Mouse (Mus musculus): ENCODE data around the gene Crabp1. TPM values are rescaled to one million over a fixed set of nuclear protein-coding genes. Genes with fewer than 3 reads are reported as not detected.

Crabp1 gene
- 0.21 and 0.23 TPM in 2 replicates for polyA plus RNA-seq (2012; rRNA removed)

DNA sequence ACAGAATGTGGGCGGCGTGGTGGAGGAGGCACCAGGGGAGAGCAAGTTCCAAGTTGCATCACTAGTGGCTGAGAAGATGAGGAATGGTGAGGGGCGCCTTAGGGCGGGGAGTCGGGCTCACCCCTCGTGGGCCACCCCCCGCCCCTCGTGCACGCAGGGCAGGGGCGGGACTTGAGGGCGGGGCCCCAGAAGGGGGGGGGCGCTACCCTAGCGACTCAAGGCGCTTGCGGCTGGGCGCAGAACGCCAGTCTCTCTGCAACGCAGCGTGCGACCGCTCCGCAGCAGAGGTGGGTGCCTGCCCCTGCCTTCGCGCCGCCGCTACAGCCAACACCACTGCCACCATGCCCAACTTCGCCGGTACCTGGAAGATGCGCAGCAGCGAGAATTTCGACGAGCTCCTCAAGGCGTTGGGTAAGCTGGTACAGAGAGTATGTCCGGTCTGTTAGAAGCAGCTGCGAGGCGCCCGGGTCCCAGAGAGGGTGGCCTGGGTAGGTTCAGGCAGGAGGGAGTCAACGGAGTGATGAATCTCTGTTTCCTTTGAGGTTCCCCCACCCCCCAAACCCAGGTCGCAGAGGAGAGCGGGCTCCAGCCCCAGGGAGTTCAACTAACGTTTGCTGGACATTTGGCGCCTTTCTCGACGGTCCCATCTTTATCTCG, at the start of gene Crabp1:
TSS of gene Crabp1 (plus strand) at position 188 of the 657 bp plus-strand sequence.
- Histone ChIP-seq H3K36me3 (ENCODE audit: control insufficient read depth, insufficient read depth, low read length) (no peaks in the 10 kb centered on the region), H3K27ac (ENCODE audit: insufficient read depth, low read length) (no peak within 1 kb of the TSS), H3K4me3 (ENCODE audit: extremely low read depth, insufficient read depth, insufficient read length) (no peak within 1 kb of the TSS), H3K4me1 (ENCODE audit: control insufficient read depth, insufficient read depth, insufficient read length) (no peaks in the 10 kb centered on the region), H3K27me3 (ENCODE audit: control insufficient read depth, insufficient read depth, low read length) (peaks cover 9% of the 10 kb centered on the region)
- WGBS: 3% methylated on average over 44 of the region's 45 CpGs
- no peak for TF ChIP-seq CTCF (IDR thresholded peaks at IDR 0.05; ENCODE audit: extremely low read depth, insufficient read depth, insufficient read length, insufficient replicate concordance)
- no peak for TF ChIP-seq POLR2A (IDR thresholded peaks at IDR 0.05; ENCODE audit: low read depth, low read length)
- no peak for DNase-seq (ENCODE audit: low read depth in 1 of 2, low spot score in 2 of 2)

DNA sequence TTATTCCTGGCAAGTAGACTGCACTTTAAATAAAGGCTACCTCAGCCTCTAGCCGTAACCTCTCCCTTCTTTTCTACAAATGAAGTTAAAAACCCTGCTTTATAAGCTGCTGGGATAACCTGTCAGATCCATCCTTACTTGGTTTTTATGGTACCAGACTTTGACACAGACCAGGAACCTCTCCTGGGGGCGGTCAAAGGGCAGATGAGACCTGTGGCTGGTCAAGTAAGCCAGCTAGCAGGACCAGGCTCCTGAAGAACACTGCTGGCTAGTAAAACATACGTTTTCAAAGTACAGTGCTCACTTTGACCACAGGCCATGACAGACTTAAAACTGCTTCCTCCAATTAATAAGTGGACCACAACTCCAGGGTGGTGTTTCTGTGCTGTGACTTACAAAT, 48.8 kb upstream of the Crabp1 start:
- H3K27me3 ChIP-seq (ENCODE audit: control insufficient read depth, insufficient read depth, low read length): no peaks in the 10 kb centered on the region
- no peaks in the 10 kb centered on the region for H3K4me1 ChIP-seq (ENCODE audit: control insufficient read depth, insufficient read depth, insufficient read length)
- WGBS: 94% methylated on average over 3 of the region's 3 CpGs
- H3K36me3 ChIP-seq (ENCODE audit: control insufficient read depth, insufficient read depth, low read length): peaks cover 29% of the 10 kb centered on the region
- no peak overlapping the region for H3K27ac ChIP-seq (ENCODE audit: insufficient read depth, low read length)
- TF ChIP-seq CTCF (IDR thresholded peaks at IDR 0.05; ENCODE audit: extremely low read depth, insufficient read depth, insufficient read length, insufficient replicate concordance) (no peak), POLR2A (IDR thresholded peaks at IDR 0.05; ENCODE audit: low read depth, low read length) (no peak)
- no peak for DNase-seq (ENCODE audit: low read depth in 1 of 2, low spot score in 2 of 2)
- H3K4me3 ChIP-seq (ENCODE audit: extremely low read depth, insufficient read depth, insufficient read length): no peak overlapping the region

DNA sequence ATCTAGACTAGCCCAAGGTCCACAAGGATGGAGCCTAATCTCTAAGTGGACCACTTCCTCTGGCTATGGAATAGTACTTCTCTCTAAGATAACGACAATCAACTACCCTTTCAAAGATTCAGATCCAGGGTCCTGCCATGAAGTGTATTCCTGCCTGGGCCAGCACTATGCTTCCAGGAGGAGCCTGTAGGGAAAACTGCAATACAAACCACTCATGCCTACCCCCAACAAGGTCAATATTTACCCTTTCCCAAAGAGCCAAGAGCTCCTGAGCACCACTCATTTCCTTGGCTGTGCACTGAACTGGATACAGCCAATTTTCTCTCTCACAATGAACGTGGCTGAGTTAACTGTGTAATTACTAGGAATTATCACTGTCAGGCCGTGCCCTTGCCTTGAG, 47.0 kb upstream of the Crabp1 start:
- H3K4me1 ChIP-seq (ENCODE audit: control insufficient read depth, insufficient read depth, insufficient read length): no peaks in the 10 kb centered on the region

DNA sequence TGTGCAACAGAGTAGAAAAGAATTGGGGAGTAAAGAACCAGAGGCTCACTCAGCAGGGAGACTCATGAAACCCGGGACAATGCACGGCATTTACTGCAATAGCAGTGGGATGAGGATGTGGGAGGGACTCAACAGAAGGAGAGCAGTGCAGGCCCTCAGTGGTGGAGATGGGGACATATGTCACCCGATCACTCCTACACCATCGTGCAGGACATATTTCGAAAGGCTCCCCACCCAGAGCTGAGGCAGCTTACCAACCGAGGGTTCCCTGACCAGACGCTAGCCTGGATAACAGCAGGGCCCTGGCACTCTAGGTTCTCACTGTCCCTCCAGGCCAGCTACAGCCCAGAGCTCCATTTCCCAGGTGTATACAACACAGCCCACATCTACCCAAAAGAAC, 42.4 kb upstream of the Crabp1 start:
- H3K27me3 ChIP-seq (ENCODE audit: control insufficient read depth, insufficient read depth, low read length): no peaks in the 10 kb centered on the region
- WGBS: 92% methylated on average over 7 of the region's 7 CpGs
- no peak overlapping the region for H3K4me3 ChIP-seq (ENCODE audit: extremely low read depth, insufficient read depth, insufficient read length)
- no peaks in the 10 kb centered on the region for H3K4me1 ChIP-seq (ENCODE audit: control insufficient read depth, insufficient read depth, insufficient read length)
- TF ChIP-seq POLR2A (IDR thresholded peaks at IDR 0.05; ENCODE audit: low read depth, low read length): no peak
- no peak for TF ChIP-seq CTCF (IDR thresholded peaks at IDR 0.05; ENCODE audit: extremely low read depth, insufficient read depth, insufficient read length, insufficient replicate concordance)
- no peak overlapping the region for H3K27ac ChIP-seq (ENCODE audit: insufficient read depth, low read length)
- no peak for DNase-seq (ENCODE audit: low read depth in 1 of 2, low spot score in 2 of 2)
- peaks cover 43% of the 10 kb centered on the region for H3K36me3 ChIP-seq (ENCODE audit: control insufficient read depth, insufficient read depth, low read length)

More for the DNA sequence above, 47.0 kb upstream of the Crabp1 start:
- 93% methylated on average over 3 of the region's 3 CpGs for WGBS
- no peak overlapping the region for H3K4me3 ChIP-seq (ENCODE audit: extremely low read depth, insufficient read depth, insufficient read length)
- no peak for DNase-seq (ENCODE audit: low read depth in 1 of 2, low spot score in 2 of 2)
- H3K27ac ChIP-seq (ENCODE audit: insufficient read depth, low read length): no peak overlapping the region
- TF ChIP-seq CTCF (IDR thresholded peaks at IDR 0.05; ENCODE audit: extremely low read depth, insufficient read depth, insufficient read length, insufficient replicate concordance) (no peak), POLR2A (IDR thresholded peaks at IDR 0.05; ENCODE audit: low read depth, low read length) (no peak)
- no peaks in the 10 kb centered on the region for H3K27me3 ChIP-seq (ENCODE audit: control insufficient read depth, insufficient read depth, low read length)
- peaks cover 39% of the 10 kb centered on the region for H3K36me3 ChIP-seq (ENCODE audit: control insufficient read depth, insufficient read depth, low read length)

DNA sequence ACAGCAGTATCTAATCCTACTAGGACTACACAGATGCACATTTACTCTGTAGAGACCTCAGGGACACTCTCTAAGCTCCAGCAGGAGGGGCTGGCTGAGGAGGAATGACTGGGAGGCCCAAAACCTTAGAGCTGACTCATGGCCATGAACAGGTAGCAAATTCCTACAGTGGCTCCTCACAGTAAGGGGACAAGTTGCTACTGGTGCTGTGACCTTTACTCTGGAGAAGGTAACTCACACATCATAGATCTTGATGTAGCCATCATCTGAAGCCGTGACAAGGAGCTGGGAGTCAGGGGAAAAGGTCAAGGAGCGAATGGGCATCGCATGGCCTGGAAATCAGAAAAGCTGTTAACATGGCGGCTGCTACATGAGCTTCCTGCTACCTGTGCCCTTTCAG, 42.0 kb upstream of the Crabp1 start:
- DNase-seq (ENCODE audit: low read depth in 1 of 2, low spot score in 2 of 2): no peak
- H3K27me3 ChIP-seq (ENCODE audit: control insufficient read depth, insufficient read depth, low read length): no peaks in the 10 kb centered on the region
- H3K27ac ChIP-seq (ENCODE audit: insufficient read depth, low read length): no peak overlapping the region
- TF ChIP-seq POLR2A (IDR thresholded peaks at IDR 0.05; ENCODE audit: low read depth, low read length) (no peak), CTCF (IDR thresholded peaks at IDR 0.05; ENCODE audit: extremely low read depth, insufficient read depth, insufficient read length, insufficient replicate concordance) (no peak)
- WGBS: 93% methylated on average over 4 of the region's 4 CpGs
- no peak overlapping the region for H3K4me3 ChIP-seq (ENCODE audit: extremely low read depth, insufficient read depth, insufficient read length)
- peaks cover 44% of the 10 kb centered on the region for H3K36me3 ChIP-seq (ENCODE audit: control insufficient read depth, insufficient read depth, low read length)
- no peaks in the 10 kb centered on the region for H3K4me1 ChIP-seq (ENCODE audit: control insufficient read depth, insufficient read depth, insufficient read length)

DNA sequence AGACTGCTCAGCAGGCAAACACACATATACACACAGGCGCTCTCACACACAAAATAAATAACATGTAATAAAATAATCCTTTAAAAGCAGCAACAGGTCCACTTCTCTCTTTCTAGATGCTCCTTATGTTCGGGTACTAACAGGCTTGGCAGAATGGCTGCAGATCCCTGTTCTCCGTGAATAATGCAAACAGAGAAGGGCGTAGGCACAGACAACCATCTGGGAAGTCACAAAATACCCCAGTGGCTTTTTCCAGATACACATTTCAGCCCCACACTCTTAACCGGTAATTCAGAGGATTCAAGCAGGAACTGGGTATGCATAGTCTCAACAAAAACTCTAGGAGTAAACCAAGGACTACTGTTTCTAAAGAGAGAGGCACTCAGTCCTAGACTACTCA, 38.2 kb upstream of the Crabp1 start:
- H3K4me3 ChIP-seq (ENCODE audit: extremely low read depth, insufficient read depth, insufficient read length): no peak overlapping the region
- no peak for DNase-seq (ENCODE audit: low read depth in 1 of 2, low spot score in 2 of 2)
- WGBS: 89% methylated on average over 5 of the region's 5 CpGs
- TF ChIP-seq CTCF (IDR thresholded peaks at IDR 0.05; ENCODE audit: extremely low read depth, insufficient read depth, insufficient read length, insufficient replicate concordance): no peak
- TF ChIP-seq POLR2A (IDR thresholded peaks at IDR 0.05; ENCODE audit: low read depth, low read length): no peak
- no peaks in the 10 kb centered on the region for H3K4me1 ChIP-seq (ENCODE audit: control insufficient read depth, insufficient read depth, insufficient read length)
- H3K27me3 ChIP-seq (ENCODE audit: control insufficient read depth, insufficient read depth, low read length): no peaks in the 10 kb centered on the region
- peaks cover 37% of the 10 kb centered on the region for H3K36me3 ChIP-seq (ENCODE audit: control insufficient read depth, insufficient read depth, low read length)
- H3K27ac ChIP-seq (ENCODE audit: insufficient read depth, low read length): no peak overlapping the region

DNA sequence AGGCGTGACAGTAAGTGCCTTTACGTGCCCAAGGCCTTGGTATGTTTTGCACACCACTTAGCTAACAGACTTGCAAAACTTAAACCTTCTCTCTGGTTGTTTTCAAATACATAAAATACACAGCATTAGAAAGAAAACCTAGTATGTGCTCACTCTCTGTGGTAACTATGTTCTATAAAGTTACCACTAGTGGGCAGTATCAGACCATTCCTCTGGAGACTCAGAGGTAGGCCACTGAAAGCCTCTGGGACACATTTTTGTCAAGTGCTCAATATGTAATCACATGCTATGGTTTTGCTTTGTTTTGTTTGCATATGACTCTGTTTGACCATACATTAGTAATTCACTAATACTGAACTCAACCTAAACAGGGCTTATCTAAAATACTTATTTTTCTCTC, 32.4 kb upstream of the Crabp1 start:
- TF ChIP-seq CTCF (IDR thresholded peaks at IDR 0.05; ENCODE audit: extremely low read depth, insufficient read depth, insufficient read length, insufficient replicate concordance) (no peak), POLR2A (IDR thresholded peaks at IDR 0.05; ENCODE audit: low read depth, low read length) (no peak)
- Histone ChIP-seq H3K27ac (ENCODE audit: insufficient read depth, low read length) (no peak overlapping the region), H3K4me1 (ENCODE audit: control insufficient read depth, insufficient read depth, insufficient read length) (no peaks in the 10 kb centered on the region; the same call in 1 of the 2 replicates), H3K36me3 (ENCODE audit: control insufficient read depth, insufficient read depth, low read length) (peaks cover 7% of the 10 kb centered on the region), H3K27me3 (ENCODE audit: control insufficient read depth, insufficient read depth, low read length) (no peaks in the 10 kb centered on the region), H3K4me3 (ENCODE audit: extremely low read depth, insufficient read depth, insufficient read length) (no peak overlapping the region)
- peak in 1 of 2 experiments; percentile 19 for DNase-seq (ENCODE audit: low read depth in 1 of 2, low spot score in 2 of 2)
- WGBS: 89% methylated on average over 2 of the region's 2 CpGs
